22 mouse cellular contexts compared by ENCODE assay signal in the genomic region with DNA sequence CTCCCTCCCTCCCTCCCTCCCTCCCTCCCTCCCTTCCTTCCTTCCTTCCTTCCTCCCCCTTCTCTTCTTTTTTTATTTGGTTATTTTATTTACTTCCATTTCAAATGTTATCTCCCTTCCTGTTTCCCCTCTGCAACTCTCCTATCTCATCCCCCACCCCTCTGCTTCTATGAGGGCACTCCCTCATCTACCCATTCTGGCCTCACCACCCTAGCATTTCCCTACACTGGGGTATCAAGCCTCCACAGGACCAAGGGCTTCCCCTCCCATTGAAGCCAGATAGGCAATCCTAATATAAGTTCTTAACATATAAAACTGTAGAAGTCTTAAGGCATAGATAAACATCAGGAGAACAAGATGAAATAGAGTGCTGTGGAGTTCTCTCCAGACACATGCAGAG.
DNase-seq lines count a peak whose midpoint lies in the region; ATAC-seq and TF ChIP-seq lines count a peak whose summit lies in the region.
"Had no signal": no experiment of that assay in that cellular context is flagged by ENCODE, and none has a peak within 500 bp of the region (broad histone marks: within the 10 kb centered on the region; RNA-seq: fewer than 3 reads in every experiment).

No protein-coding gene starts in this region.

- no peaks in the 10 kb centered on the region for H3K27me3 ChIP-seq in liver, embryonic 12.5 days (replicated peaks)
- no peaks in the 10 kb centered on the region for H3K27me3 ChIP-seq in liver, postnatal 0 days (ENCODE audit: insufficient read depth, low read length)
- no peaks in the 10 kb centered on the region for H3K27me3 ChIP-seq in G1E (ENCODE audit: insufficient read depth, low read length)
- H3K27me3 ChIP-seq in MEL (ENCODE audit: control insufficient read depth in 1 of 2, insufficient read depth in 2 of 2, low read length in 2 of 2): no peaks in the 10 kb centered on the region
- H3K27me3 ChIP-seq: embryonic facial prominence, embryonic 13.5 days; embryonic facial prominence, embryonic 15.5 days; forebrain, embryonic 12.5 days had no signal

- peaks cover 3% of the 10 kb centered on the region; the same call in 1 of the 2 replicates for H3K4me1 ChIP-seq in liver, embryonic 12.5 days
- H3K4me1 ChIP-seq in liver, postnatal 0 days (ENCODE audit: insufficient read depth): no peaks in the 10 kb centered on the region
- H3K4me1 ChIP-seq in G1E (ENCODE audit: insufficient read depth, low read depth, low read length): peaks cover 42% of the 10 kb centered on the region
- peaks cover 0 to 5% of the 10 kb centered on the region in 2 experiments for H3K4me1 ChIP-seq in MEL (ENCODE audit: control insufficient read depth in 1 of 2, insufficient read depth in 2 of 2, low read length in 2 of 2)
- H3K4me1 ChIP-seq: embryonic facial prominence, embryonic 13.5 days; embryonic facial prominence, embryonic 15.5 days; forebrain, embryonic 12.5 days had no signal

- TF ChIP-seq CTCF in liver, postnatal 0 days (IDR thresholded peaks at IDR 0.05; ENCODE audit: low read depth): no peak
- TF ChIP-seq CTCF in G1E (IDR thresholded peaks at IDR 0.05; ENCODE audit: low read depth, low read length): no peak
- TF ChIP-seq CTCF in MEL (IDR thresholded peaks at IDR 0.05 in 2 of 3, conservative IDR thresholded peaks at IDR 0.05 in 1 of 3; ENCODE audit: control insufficient read depth in 1 of 3, insufficient read depth in 1 of 3, low read depth in 2 of 3, low read length in 3 of 3, poor library complexity in 1 of 3, severe bottlenecking in 1 of 3): no peak

- no peak overlapping the region for H3K9ac ChIP-seq in liver, embryonic 12.5 days
- H3K9ac ChIP-seq in liver, postnatal 0 days (replicated peaks): no peak overlapping the region
- no peak overlapping the region for H3K9ac ChIP-seq in MEL (ENCODE audit: control insufficient read depth, low read depth, low read length, poor library complexity, severe bottlenecking)
- H3K9ac ChIP-seq: embryonic facial prominence, embryonic 13.5 days; embryonic facial prominence, embryonic 15.5 days; forebrain, embryonic 12.5 days had no signal

- TF ChIP-seq POLR2A in MEL (IDR thresholded peaks at IDR 0.05; ENCODE audit: control insufficient read depth in 1 of 2, insufficient read depth in 1 of 2, low read depth in 1 of 2, low read length in 2 of 2, poor library complexity in 1 of 2): no peak

- DNase-seq in liver, postnatal 0 days: no peak
- DNase-seq in G1E (ENCODE audit: low spot score) (no peak), MEL (ENCODE audit: low read depth, low spot score) (peak; percentile 28)
- DNase-seq in kidney, postnatal 14 days: no peak
- DNase-seq: adrenal gland, adult 2 months; adrenal gland, postnatal 10 days; adrenal gland, postnatal 25 days; cerebellum, adult 11 months; cerebellum, adult 18-20 months; cerebellum, adult 8-10 months; cerebellum, adult 9-11 months; cerebellum, postnatal 14 days; cerebellum, postnatal 36 days; embryo, embryonic 11 days had no signal

- no peak overlapping the region for H3K4me3 ChIP-seq in liver, embryonic 12.5 days
- no peak overlapping the region for H3K4me3 ChIP-seq in liver, postnatal 0 days (ENCODE audit: low read depth, low read length)
- no peak overlapping the region for H3K4me3 ChIP-seq in G1E (ENCODE audit: low read depth, low read length)
- H3K4me3 ChIP-seq in MEL (ENCODE audit: control insufficient read depth in 1 of 2, insufficient read depth in 1 of 2, low read depth in 2 of 2, low read length in 2 of 2): no peak overlapping the region
- H3K4me3 ChIP-seq: embryonic facial prominence, embryonic 13.5 days; embryonic facial prominence, embryonic 15.5 days; erythroblast, embryonic 14.5 days; forebrain, embryonic 10.5 days; forebrain, embryonic 12.5 days had no signal

- H3K4me2 ChIP-seq in liver, embryonic 12.5 days: no peak overlapping the region
- no peak overlapping the region for H3K4me2 ChIP-seq in liver, postnatal 0 days (ENCODE audit: low read depth, low read length)
- H3K4me2 ChIP-seq: embryonic facial prominence, embryonic 13.5 days; embryonic facial prominence, embryonic 15.5 days; forebrain, embryonic 12.5 days had no signal

- H3K9me3 ChIP-seq in liver, embryonic 12.5 days (replicated peaks): no peaks in the 10 kb centered on the region
- no peaks in the 10 kb centered on the region for H3K9me3 ChIP-seq in liver, postnatal 0 days (ENCODE audit: low read length)
- H3K9me3 ChIP-seq in G1E (replicated peaks) (no peaks in the 10 kb centered on the region), MEL (replicated peaks; ENCODE audit: insufficient read depth, low read length) (no peaks in the 10 kb centered on the region)
- H3K9me3 ChIP-seq: embryonic facial prominence, embryonic 13.5 days; embryonic facial prominence, embryonic 15.5 days; forebrain, embryonic 10.5 days; forebrain, embryonic 12.5 days had no signal

- H3K79me2 ChIP-seq in MEL (ENCODE audit: control insufficient read depth, insufficient read depth, low read length, poor library complexity): no peaks in the 10 kb centered on the region

- H3K27ac ChIP-seq in liver, embryonic 12.5 days: no peak overlapping the region
- H3K27ac ChIP-seq in liver, postnatal 0 days (ENCODE audit: low read depth): no peak overlapping the region
- no peak overlapping the region for H3K27ac ChIP-seq in MEL (ENCODE audit: control insufficient read depth, low read depth, low read length)
- H3K27ac ChIP-seq: embryonic facial prominence, embryonic 13.5 days; embryonic facial prominence, embryonic 15.5 days; forebrain, embryonic 10.5 days; forebrain, embryonic 12.5 days had no signal

- no peak for TF ChIP-seq EP300 in liver, postnatal 0 days (IDR thresholded peaks at IDR 0.05; ENCODE audit: low read depth)
- peak in 1 of 2 experiments; percentile 19; a peak in 1 of 4 replicates for TF ChIP-seq EP300 in MEL (IDR thresholded peaks at IDR 0.05; ENCODE audit: low read depth in 1 of 2, low read length in 2 of 2)

- H3K36me3 ChIP-seq in liver, embryonic 12.5 days: no peaks in the 10 kb centered on the region
- H3K36me3 ChIP-seq in liver, postnatal 0 days (replicated peaks; ENCODE audit: insufficient read depth, low read length): no peaks in the 10 kb centered on the region
- H3K36me3 ChIP-seq in G1E (replicated peaks) (peaks cover 9% of the 10 kb centered on the region), MEL (ENCODE audit: control insufficient read depth in 1 of 2, insufficient read depth in 2 of 2, low read length in 2 of 2) (peaks cover 0 to 9% of the 10 kb centered on the region in 2 experiments; a peak in 2 of 4 replicates)
- H3K36me3 ChIP-seq: embryonic facial prominence, embryonic 13.5 days; embryonic facial prominence, embryonic 15.5 days; forebrain, embryonic 10.5 days; forebrain, embryonic 12.5 days had no signal

- no peak for TF ChIP-seq RAD21 in MEL (IDR thresholded peaks at IDR 0.05; ENCODE audit: low read depth, low read length)

- peak; percentile 71; the same call in 1 of the 2 replicates for ATAC-seq in liver, embryonic 12.5 days
- no peak for ATAC-seq in liver, postnatal 0 days
- peak; percentile 52 for ATAC-seq in G1E (ENCODE audit: extremely low read depth, insufficient number of reproducible peaks, low FRiP score, poor library complexity, severe bottlenecking)
- ATAC-seq: forebrain, embryonic 14.5 days; forebrain, embryonic 16.5 days had no signal

TF ChIP-seq in MEL, 35 proteins besides CTCF, POLR2A, EP300 and RAD21:
- TF ChIP-seq KAT2A (conservative IDR thresholded peaks at IDR 0.05; ENCODE audit: low read depth, low read length) (no peak), POLR2AphosphoS2 (IDR thresholded peaks at IDR 0.05; ENCODE audit: low read length) (no peak), MAX (IDR thresholded peaks at IDR 0.05; ENCODE audit: low read length) (no peak), HCFC1 (IDR thresholded peaks at IDR 0.05; ENCODE audit: low read depth, low read length) (no peak), E2F4 (IDR thresholded peaks at IDR 0.05; ENCODE audit: borderline replicate concordance, low read depth, low read length) (no peak), MEF2A (IDR thresholded peaks at IDR 0.05; ENCODE audit: extremely low read depth, insufficient replicate concordance, low read depth, low read length, poor library complexity, severe bottlenecking) (no peak), JUND (IDR thresholded peaks at IDR 0.05; ENCODE audit: low read depth, low read length) (no peak), USF2 (IDR thresholded peaks at IDR 0.05; ENCODE audit: borderline replicate concordance in 1 of 2, insufficient read depth in 1 of 2, low read depth in 1 of 2, low read length in 2 of 2) (no peak), MXI1 (IDR thresholded peaks at IDR 0.05; ENCODE audit: low read depth, low read length) (no peak), UBTF (IDR thresholded peaks at IDR 0.05; ENCODE audit: borderline replicate concordance, insufficient read depth, low read depth, low read length) (no peak), MYB (IDR thresholded peaks at IDR 0.05; ENCODE audit: low read depth, low read length) (no peak), ZKSCAN1 (IDR thresholded peaks at IDR 0.05; ENCODE audit: low read depth, low read length) (no peak), USF1 (IDR thresholded peaks at IDR 0.05; ENCODE audit: low read depth, low read length) (no peak), ZMIZ1 (IDR thresholded peaks at IDR 0.05; ENCODE audit: low read depth, low read length) (no peak), TBP (IDR thresholded peaks at IDR 0.05; ENCODE audit: low read depth, low read length) (no peak), GATA1 (IDR thresholded peaks at IDR 0.05; ENCODE audit: low read depth, low read length) (no peak)
TF ChIP-seq in MEL: peak in this region for 0.
